Mouse (Mus musculus) limb, embryonic 14.5 days (tissue): Measurements from ENCODE around the gene Mslnl. TPM values are rescaled to one million over a fixed set of nuclear protein-coding genes. Genes with fewer than 3 reads are reported as not detected.

Source experiments
- ATAC-seq: fragments of 200-750 bp; cut with Nextera tagmentation; 2 replicates; pipeline ENCODE4 v1.8.0; 2017; ENCODE audit warnings: low read depth, moderate number of reproducible peaks, moderate TSS enrichment; ENCODE audit not compliant: low FRiP score
- DNase-seq: peaks from one replicate; pipeline ENCODE4 v3.0.0-alpha.2; 2015; ENCODE audit warnings: low spot score
- H3K27ac ChIP-seq: fragments of 300-500 bp; sonication (generic); replicated peaks from 2 replicates; pipeline ENCODE4 v1.5.1; 2014; ENCODE audit warnings: low read depth, mild to moderate bottlenecking, low read length, moderate library complexity, mixed read lengths
- H3K27me3 ChIP-seq: fragments of 300-500 bp; sonication (generic); 2 replicates; pipeline ENCODE4 v1.6.1; 2014; ENCODE audit warnings: low read length, mixed read lengths; ENCODE audit not compliant: control insufficient read depth, insufficient read depth
- H3K36me3 ChIP-seq: fragments of 300-500 bp; sonication (generic); 2 replicates; pipeline ENCODE4 v1.6.1; 2014; ENCODE audit warnings: mild to moderate bottlenecking, low read length, moderate library complexity, mixed read lengths; ENCODE audit not compliant: control insufficient read depth, insufficient read depth
- H3K4me1 ChIP-seq: fragments of 300-500 bp; sonication (generic); 2 replicates; pipeline ENCODE4 v1.6.1; 2014; ENCODE audit warnings: antibody characterized with exemption, low read length, mixed read lengths; ENCODE audit not compliant: control insufficient read depth, insufficient read depth
- H3K4me2 ChIP-seq: fragments of 300-500 bp; sonication (generic); replicated peaks from 2 replicates; pipeline ENCODE4 v1.6.1; 2014; ENCODE audit warnings: low read depth, mild to moderate bottlenecking, low read length, moderate library complexity; ENCODE audit not compliant: severe bottlenecking
- H3K4me3 ChIP-seq: fragments of 300-500 bp; sonication (generic); replicated peaks from 2 replicates; pipeline ENCODE4 v1.5.1; 2014; ENCODE audit warnings: low read length
- H3K9ac ChIP-seq: fragments of 300-500 bp; sonication (generic); 2 replicates; pipeline ENCODE4 v1.6.1; 2014; ENCODE audit warnings: mild to moderate bottlenecking, low read depth, low read length, moderate library complexity; ENCODE audit not compliant: severe bottlenecking
- H3K9me3 ChIP-seq: fragments of 300-500 bp; sonication (generic); 2 replicates; pipeline ENCODE4 v1.6.1; 2016; ENCODE audit warnings: low read length; ENCODE audit not compliant: control insufficient read depth
- POLR2A ChIP-seq: fragments of 200-500 bp; IDR thresholded peaks from 2 replicates; pipeline ENCODE4 v1.8.0; 2012; ENCODE audit warnings: inconsistent platforms, mild to moderate bottlenecking, moderate library complexity, borderline replicate concordance; ENCODE audit not compliant: insufficient read depth, insufficient read length; ENCODE audit errors: extremely low read depth
- WGBS: fragments of 180-500 bp; shearing (Covaris S2); extraction: QIAGEN DNeasy Blood & Tissue Kit; methylation state at CpG from one replicate; pipeline ENCODE4 v1.1.7; 2014; 5-methylcytosine and 5-hydroxymethylcytosine counted together
- microRNA-seq: library from miRNA; unstranded; fragments of <30 nt; microRNA quantifications from one replicate; pipeline ENCODE4, GENCODE M21; 2016
- polyA plus RNA-seq, 2 experiments: library from polyadenylated mRNA; depleted of rRNA in 1 of 2; stranded (reverse) in 1 of 2; unstranded in 1 of 2; fragments of >200 nt; fragmentation: Nextera tagmentation in 1 of 2; extraction: Ambion mirVana in 1 of 2; gene quantifications; 2 replicates each; pipeline versions ENCODE4 v1.2.1 to v1.2.3; 2012 to 2014

The Mslnl gene
- polyA plus RNA-seq, 2 experiments = 0.10 TPM

GRCm38 (mm10) chr17:25796211-25796771, 60.4 kb downstream of the Mslnl start:
- no peak for ATAC-seq
- Histone ChIP-seq H3K4me1 (peaks cover 23% of the 10 kb centered on the region), H3K4me3 (peak overlapping the region; percentile 81), H3K36me3 (no peaks in the 10 kb centered on the region), H3K4me2 (peak overlapping the region; percentile 97), H3K27me3 (no peaks in the 10 kb centered on the region), H3K9ac (peak overlapping the region; percentile 70), H3K9me3 (no peaks in the 10 kb centered on the region), H3K27ac (no peak overlapping the region)
- DNase-seq = no peak
- WGBS = under 1% methylated on average over 29 of the region's 37 CpGs
- no peak for TF ChIP-seq POLR2A

- Histone ChIP-seq H3K4me2 (peak within 1 kb of the TSS; percentile 97), H3K27ac (0 out of 2 replicates have a peak within 1 kb of the TSS, but pooled peaks have one; percentile 4), H3K4me3 (peak within 1 kb of the TSS; percentile 81), H3K36me3 (no peaks in the 10 kb centered on the region), H3K9ac (peak within 1 kb of the TSS; percentile 70), H3K9me3 (no peaks in the 10 kb centered on the region), H3K27me3 (no peaks in the 10 kb centered on the region), H3K4me1 (peaks cover 21% of the 10 kb centered on the region)
- peak; percentile 82 for DNase-seq
- ATAC-seq = peak; percentile 92
- 0 out of 2 replicates have a peak, but pooled peaks have one; percentile 29 for TF ChIP-seq POLR2A
- WGBS = under 1% methylated on average over 29 of the region's 35 CpGs
These were observed 61.1 kb downstream of the Mslnl start, which contains the start of gene Metrn for GRCm38 (mm10) chr17:25796951-25797369. TSS of gene Metrn (minus strand) at chr17:25797136.

Small RNA genes lying within 50 kb of the gene (microRNA-seq; reads per million reads assigned to microRNA genes)
- gene Gm25083 (not detected), gene Mir6966 (not detected)

Other genes starting within 250 kb of the Mslnl start
- gene Sstr5, start 238.8 kb upstream of the Mslnl start, polyA plus RNA-seq (2012; rRNA removed) = 0.09 TPM in 2 replicates
- 0.10 TPM in 1 of 2 replicates, not detected in the other for gene Sstr5, start 238.8 kb upstream of the Mslnl start, polyA plus RNA-seq (2014; fragmentation: Nextera tagmentation; extraction: Ambion mirVana)
- gene Sox8, start 165.4 kb upstream of the Mslnl start, polyA plus RNA-seq (2012; rRNA removed) = 16.3 and 23.4 TPM in 2 replicates
- 12.6 and 16.7 TPM in 2 replicates for gene Sox8, start 165.4 kb upstream of the Mslnl start, polyA plus RNA-seq (2014; fragmentation: Nextera tagmentation; extraction: Ambion mirVana)
- gene Lmf1, start 157.0 kb upstream of the Mslnl start, polyA plus RNA-seq (2012; rRNA removed) = 20.3 and 26.3 TPM in 2 replicates
- 26.9 and 28.7 TPM in 2 replicates for gene Lmf1, start 157.0 kb upstream of the Mslnl start, polyA plus RNA-seq (2014; fragmentation: Nextera tagmentation; extraction: Ambion mirVana)
- 0.56 and 0.74 TPM in 2 replicates for gene Gng13, start 18.9 kb upstream of the Mslnl start, polyA plus RNA-seq (2012; rRNA removed)
- gene Gng13, start 18.9 kb upstream of the Mslnl start, polyA plus RNA-seq (2014; fragmentation: Nextera tagmentation; extraction: Ambion mirVana) = 3.5 and 6.1 TPM in 2 replicates
- gene Chtf18, start 8.6 kb upstream of the Mslnl start, polyA plus RNA-seq (2012; rRNA removed) = 34.5 and 34.6 TPM in 2 replicates
- gene Chtf18, start 8.6 kb upstream of the Mslnl start, polyA plus RNA-seq (2014; fragmentation: Nextera tagmentation; extraction: Ambion mirVana) = 14.7 and 16.1 TPM in 2 replicates
- 48.2 and 71.7 TPM in 2 replicates for gene Rpusd1, start 8.4 kb upstream of the Mslnl start, polyA plus RNA-seq (2012; rRNA removed)
- 26.1 and 26.6 TPM in 2 replicates for gene Rpusd1, start 8.4 kb upstream of the Mslnl start, polyA plus RNA-seq (2014; fragmentation: Nextera tagmentation; extraction: Ambion mirVana)
- 0.23 and 5.5 TPM in 2 replicates for gene Msln, start 18.3 kb downstream of the Mslnl start, polyA plus RNA-seq (2012; rRNA removed)
- gene Msln, start 18.3 kb downstream of the Mslnl start, polyA plus RNA-seq (2014; fragmentation: Nextera tagmentation; extraction: Ambion mirVana) = 0.37 and 0.95 TPM in 2 replicates
- gene Narfl, start 37.7 kb downstream of the Mslnl start, polyA plus RNA-seq (2012; rRNA removed) = 24.9 and 26.0 TPM in 2 replicates
- 24.2 and 26.1 TPM in 2 replicates for gene Narfl, start 37.7 kb downstream of the Mslnl start, polyA plus RNA-seq (2014; fragmentation: Nextera tagmentation; extraction: Ambion mirVana)
- 113 and 119 TPM in 2 replicates for gene Haghl, start 49.6 kb downstream of the Mslnl start, polyA plus RNA-seq (2012; rRNA removed)
- 69.3 and 78.0 TPM in 2 replicates for gene Haghl, start 49.6 kb downstream of the Mslnl start, polyA plus RNA-seq (2014; fragmentation: Nextera tagmentation; extraction: Ambion mirVana)
- gene Ccdc78, start 50.5 kb downstream of the Mslnl start, polyA plus RNA-seq (2012; rRNA removed) = 0.06 and 0.10 TPM in 2 replicates
- not detected in 2 replicates for gene Ccdc78, start 50.5 kb downstream of the Mslnl start, polyA plus RNA-seq (2014; fragmentation: Nextera tagmentation; extraction: Ambion mirVana)
- gene Fam173a, start 56.9 kb downstream of the Mslnl start, polyA plus RNA-seq (2012; rRNA removed) = 114 and 117 TPM in 2 replicates
- gene Fam173a, start 56.9 kb downstream of the Mslnl start, polyA plus RNA-seq (2014; fragmentation: Nextera tagmentation; extraction: Ambion mirVana) = 72.5 and 73.8 TPM in 2 replicates
- not detected in 2 replicates for gene AC134908.4, start 59.6 kb downstream of the Mslnl start, polyA plus RNA-seq (2012; rRNA removed)
- gene AC134908.4, start 59.6 kb downstream of the Mslnl start, polyA plus RNA-seq (2014; fragmentation: Nextera tagmentation; extraction: Ambion mirVana) = 0.30 TPM in 1 of 2 replicates, not detected in the other
- gene Metrn, start 61.1 kb downstream of the Mslnl start, polyA plus RNA-seq (2012; rRNA removed) = 83.6 and 119 TPM in 2 replicates
- gene Metrn, start 61.1 kb downstream of the Mslnl start, polyA plus RNA-seq (2014; fragmentation: Nextera tagmentation; extraction: Ambion mirVana) = 10.5 and 12.6 TPM in 2 replicates
- gene Fbxl16, start 73.0 kb downstream of the Mslnl start, polyA plus RNA-seq (2012; rRNA removed) = 6.5 and 12.2 TPM in 2 replicates
- gene Fbxl16, start 73.0 kb downstream of the Mslnl start, polyA plus RNA-seq (2014; fragmentation: Nextera tagmentation; extraction: Ambion mirVana) = 2.0 and 2.5 TPM in 2 replicates
- 45.1 and 56.1 TPM in 2 replicates for gene Wdr24, start 87.6 kb downstream of the Mslnl start, polyA plus RNA-seq (2012; rRNA removed)
- gene Wdr24, start 87.6 kb downstream of the Mslnl start, polyA plus RNA-seq (2014; fragmentation: Nextera tagmentation; extraction: Ambion mirVana) = 26.0 and 27.7 TPM in 2 replicates
- 64.4 and 79.2 TPM in 2 replicates for gene Jmjd8, start 92.8 kb downstream of the Mslnl start, polyA plus RNA-seq (2012; rRNA removed)
- gene Jmjd8, start 92.8 kb downstream of the Mslnl start, polyA plus RNA-seq (2014; fragmentation: Nextera tagmentation; extraction: Ambion mirVana) = 41.5 and 46.3 TPM in 2 replicates
- gene Stub1, start 97.4 kb downstream of the Mslnl start, polyA plus RNA-seq (2012; rRNA removed) = 335 and 338 TPM in 2 replicates
- gene Stub1, start 97.4 kb downstream of the Mslnl start, polyA plus RNA-seq (2014; fragmentation: Nextera tagmentation; extraction: Ambion mirVana) = 349 and 350 TPM in 2 replicates
- gene Rhbdl1, start 101.3 kb downstream of the Mslnl start, polyA plus RNA-seq (2012; rRNA removed) = 11.7 and 12.9 TPM in 2 replicates
- 1.9 and 2.3 TPM in 2 replicates for gene Rhbdl1, start 101.3 kb downstream of the Mslnl start, polyA plus RNA-seq (2014; fragmentation: Nextera tagmentation; extraction: Ambion mirVana)
- gene Gm20683, start 105.7 kb downstream of the Mslnl start, polyA plus RNA-seq (2012; rRNA removed) = 13.0 and 19.4 TPM in 2 replicates
- 2.2 and 2.5 TPM in 2 replicates for gene Gm20683, start 105.7 kb downstream of the Mslnl start, polyA plus RNA-seq (2014; fragmentation: Nextera tagmentation; extraction: Ambion mirVana)
- gene Rhot2, start 108.8 kb downstream of the Mslnl start, polyA plus RNA-seq (2012; rRNA removed) = 101 and 126 TPM in 2 replicates
- gene Rhot2, start 108.8 kb downstream of the Mslnl start, polyA plus RNA-seq (2014; fragmentation: Nextera tagmentation; extraction: Ambion mirVana) = 10.6 and 16.9 TPM in 2 replicates
- 68.0 and 90.0 TPM in 2 replicates for gene Wdr90, start 125.5 kb downstream of the Mslnl start, polyA plus RNA-seq (2012; rRNA removed)
- gene Wdr90, start 125.5 kb downstream of the Mslnl start, polyA plus RNA-seq (2014; fragmentation: Nextera tagmentation; extraction: Ambion mirVana) = 18.1 and 22.1 TPM in 2 replicates
- 12.3 and 13.1 TPM in 2 replicates for gene Mcrip2, start 132.7 kb downstream of the Mslnl start, polyA plus RNA-seq (2012; rRNA removed)
- 13.4 and 20.2 TPM in 2 replicates for gene Mcrip2, start 132.7 kb downstream of the Mslnl start, polyA plus RNA-seq (2014; fragmentation: Nextera tagmentation; extraction: Ambion mirVana)
- gene Mettl26, start 139.0 kb downstream of the Mslnl start, polyA plus RNA-seq (2012; rRNA removed) = 61.7 and 62.9 TPM in 2 replicates
- 51.4 and 52.0 TPM in 2 replicates for gene Mettl26, start 139.0 kb downstream of the Mslnl start, polyA plus RNA-seq (2014; fragmentation: Nextera tagmentation; extraction: Ambion mirVana)
- 1.2 and 1.4 TPM in 2 replicates for gene Wfikkn1, start 144.8 kb downstream of the Mslnl start, polyA plus RNA-seq (2012; rRNA removed)
- 0.68 and 0.77 TPM in 2 replicates for gene Wfikkn1, start 144.8 kb downstream of the Mslnl start, polyA plus RNA-seq (2014; fragmentation: Nextera tagmentation; extraction: Ambion mirVana)
- 53.3 and 73.6 TPM in 2 replicates for gene Rab40c, start 183.7 kb downstream of the Mslnl start, polyA plus RNA-seq (2012; rRNA removed)
- 20.8 and 23.2 TPM in 2 replicates for gene Rab40c, start 183.7 kb downstream of the Mslnl start, polyA plus RNA-seq (2014; fragmentation: Nextera tagmentation; extraction: Ambion mirVana)
- 95.4 and 141 TPM in 2 replicates for gene Pigq, start 208.9 kb downstream of the Mslnl start, polyA plus RNA-seq (2012; rRNA removed)
- 48.7 and 48.8 TPM in 2 replicates for gene Pigq, start 208.9 kb downstream of the Mslnl start, polyA plus RNA-seq (2014; fragmentation: Nextera tagmentation; extraction: Ambion mirVana)
- gene Nhlrc4, start 208.9 kb downstream of the Mslnl start, polyA plus RNA-seq (2012; rRNA removed) = 0.10 TPM in 2 replicates
- gene Nhlrc4, start 208.9 kb downstream of the Mslnl start, polyA plus RNA-seq (2014; fragmentation: Nextera tagmentation; extraction: Ambion mirVana) = not detected in 2 replicates
- gene A930017K11Rik, start 216.5 kb downstream of the Mslnl start, polyA plus RNA-seq (2012; rRNA removed) = 0.25 and 0.26 TPM in 2 replicates
- 0.23 and 0.35 TPM in 2 replicates for gene A930017K11Rik, start 216.5 kb downstream of the Mslnl start, polyA plus RNA-seq (2014; fragmentation: Nextera tagmentation; extraction: Ambion mirVana)
- gene Capn15, start 249.8 kb downstream of the Mslnl start, polyA plus RNA-seq (2012; rRNA removed) = 50.1 and 70.4 TPM in 2 replicates
- 31.0 and 31.2 TPM in 2 replicates for gene Capn15, start 249.8 kb downstream of the Mslnl start, polyA plus RNA-seq (2014; fragmentation: Nextera tagmentation; extraction: Ambion mirVana)